ENCODE assay signal across 10 mouse cellular contexts in genomic region chr17:33493065-33493464, GRCm38 (mm10). TPM values are rescaled to one million over a fixed set of nuclear protein-coding genes. Genes with fewer than 3 reads are reported as not detected.
DNase-seq lines count a peak whose midpoint lies in the region; ATAC-seq and TF ChIP-seq lines count a peak whose summit lies in the region.
"Had no signal": no experiment of that assay in that cellular context is flagged by ENCODE, and none has a peak within 500 bp of the region (broad histone marks: within the 10 kb centered on the region; RNA-seq: fewer than 3 reads in every experiment).

No protein-coding gene starts in this region.

- H3K27ac ChIP-seq in forebrain, postnatal 0 days (ENCODE audit: low read depth, low read length), result no peak overlapping the region
- no peak overlapping the region for H3K27ac ChIP-seq in forebrain, embryonic 15.5 days (replicated peaks)
- no peak overlapping the region for H3K27ac ChIP-seq in testis, adult 2 months (ENCODE audit: control insufficient read depth, insufficient read depth, low read depth, low read length)
- H3K27ac ChIP-seq in lung, postnatal 0 days (ENCODE audit: low read length), result no peak overlapping the region
- H3K27ac ChIP-seq in thymus, adult 2 months (ENCODE audit: control insufficient read depth, insufficient read depth, low read length), result no peak overlapping the region
- H3K27ac ChIP-seq: embryonic facial prominence, embryonic 13.5 days; liver, embryonic 15.5 days had no signal

- no peak overlapping the region for H3K4me3 ChIP-seq in forebrain, postnatal 0 days (ENCODE audit: low read depth, low read length)
- H3K4me3 ChIP-seq in forebrain, embryonic 15.5 days, result no peak overlapping the region
- no peak overlapping the region for H3K4me3 ChIP-seq in testis, adult 2 months (ENCODE audit: control insufficient read depth, low read depth, low read length)
- no peak overlapping the region for H3K4me3 ChIP-seq in lung, postnatal 0 days (ENCODE audit: low read depth, low read length)
- H3K4me3 ChIP-seq in thymus, adult 2 months (ENCODE audit: control insufficient read depth, insufficient read depth, low read length), result no peak overlapping the region
- H3K4me3 ChIP-seq: embryonic facial prominence, embryonic 13.5 days; liver, embryonic 15.5 days had no signal

- no peaks in the 10 kb centered on the region for H3K4me1 ChIP-seq in forebrain, postnatal 0 days (ENCODE audit: insufficient read depth)
- 0 out of 2 replicates have a peak, but pooled peaks cover under 1% of the 10 kb centered on the region for H3K4me1 ChIP-seq in forebrain, embryonic 15.5 days
- no peaks in the 10 kb centered on the region for H3K4me1 ChIP-seq in testis, adult 2 months (ENCODE audit: control insufficient read depth, insufficient read depth, low read length)
- no peaks in the 10 kb centered on the region for H3K4me1 ChIP-seq in lung, postnatal 0 days (ENCODE audit: insufficient read depth, low read depth, low read length)
- no peaks in the 10 kb centered on the region for H3K4me1 ChIP-seq in thymus, adult 2 months (replicated peaks; ENCODE audit: control insufficient read depth, insufficient read depth, low read length)
- H3K4me1 ChIP-seq: embryonic facial prominence, embryonic 13.5 days; liver, embryonic 15.5 days had no signal

- no peak overlapping the region for H3K4me2 ChIP-seq in forebrain, postnatal 0 days (ENCODE audit: low read depth)
- H3K4me2 ChIP-seq in forebrain, embryonic 15.5 days (replicated peaks), result no peak overlapping the region
- H3K4me2 ChIP-seq in lung, postnatal 0 days (replicated peaks; ENCODE audit: low read depth, low read length), result no peak overlapping the region
- H3K4me2 ChIP-seq: embryonic facial prominence, embryonic 13.5 days; liver, embryonic 15.5 days had no signal

- no peak for TF ChIP-seq EP300 in lung, postnatal 0 days (IDR thresholded peaks at IDR 0.05)

- TF ChIP-seq CTCF in forebrain, postnatal 0 days (IDR thresholded peaks at IDR 0.05; ENCODE audit: low read depth), result peak; percentile 62
- peak; percentile 81; the same call in 1 of the 2 replicates for TF ChIP-seq CTCF in testis, adult 2 months (IDR thresholded peaks at IDR 0.05; ENCODE audit: control insufficient read depth, insufficient read depth, insufficient replicate concordance, low read depth, low read length)
- peak; percentile 87 for TF ChIP-seq CTCF in lung, postnatal 0 days (IDR thresholded peaks at IDR 0.05)
- no peak for TF ChIP-seq CTCF in thymus, adult 2 months (IDR thresholded peaks at IDR 0.05; ENCODE audit: borderline replicate concordance, control insufficient read depth, extremely low read depth, insufficient read depth, low read length, poor library complexity)

- H3K9ac ChIP-seq in forebrain, postnatal 0 days, result no peak overlapping the region
- H3K9ac ChIP-seq in forebrain, embryonic 15.5 days (replicated peaks), result no peak overlapping the region
- H3K9ac ChIP-seq in lung, postnatal 0 days (replicated peaks; ENCODE audit: low read depth), result no peak overlapping the region
- H3K9ac ChIP-seq: embryonic facial prominence, embryonic 13.5 days; liver, embryonic 15.5 days had no signal

- H3K36me3 ChIP-seq in forebrain, postnatal 0 days (ENCODE audit: insufficient read depth), result no peaks in the 10 kb centered on the region
- no peaks in the 10 kb centered on the region for H3K36me3 ChIP-seq in forebrain, embryonic 15.5 days
- H3K36me3 ChIP-seq in testis, adult 2 months (ENCODE audit: control insufficient read depth, insufficient read depth, low read length), result no peaks in the 10 kb centered on the region
- H3K36me3 ChIP-seq in lung, postnatal 0 days (ENCODE audit: insufficient read depth, low read length), result no peaks in the 10 kb centered on the region
- H3K36me3 ChIP-seq in thymus, adult 2 months (ENCODE audit: control insufficient read depth, insufficient read depth, low read length), result no peaks in the 10 kb centered on the region
- H3K36me3 ChIP-seq: embryonic facial prominence, embryonic 13.5 days; liver, embryonic 15.5 days had no signal

- no peaks in the 10 kb centered on the region for H3K9me3 ChIP-seq in forebrain, postnatal 0 days (ENCODE audit: low read length)
- no peaks in the 10 kb centered on the region for H3K9me3 ChIP-seq in forebrain, embryonic 15.5 days
- H3K9me3 ChIP-seq in lung, postnatal 0 days (ENCODE audit: low read length), result no peaks in the 10 kb centered on the region
- H3K9me3 ChIP-seq: embryonic facial prominence, embryonic 13.5 days; liver, embryonic 15.5 days had no signal

- no peak for TF ChIP-seq POLR2A in testis, adult 2 months (IDR thresholded peaks at IDR 0.05; ENCODE audit: control insufficient read depth, low read depth, low read length)
- TF ChIP-seq POLR2A in thymus, adult 2 months (IDR thresholded peaks at IDR 0.05; ENCODE audit: control insufficient read depth, extremely low read depth, insufficient read depth, low read length, poor library complexity), result no peak

- no peak for ATAC-seq in forebrain, postnatal 0 days
- no peak for ATAC-seq in forebrain, embryonic 15.5 days (replicated peaks)
- peak; percentile 86 for ATAC-seq in erythroblast, adult 5-6 weeks (replicated peaks; ENCODE audit: low FRiP score, poor library complexity, severe bottlenecking)
- ATAC-seq in lung, postnatal 0 days, result no peak

- WGBS in forebrain, postnatal 0 days, result 67% methylated on average over 6 of the region's 6 CpGs
- 68% methylated on average over 6 of the region's 6 CpGs for WGBS in forebrain, embryonic 15.5 days
- 71% methylated on average over 6 of the region's 6 CpGs for WGBS in lung, postnatal 0 days
- 74% methylated on average over 6 of the region's 6 CpGs for WGBS in thymus, adult 2 months

- H3K27me3 ChIP-seq in forebrain, postnatal 0 days (ENCODE audit: insufficient read depth, low read length), result no peaks in the 10 kb centered on the region
- no peaks in the 10 kb centered on the region for H3K27me3 ChIP-seq in forebrain, embryonic 15.5 days
- H3K27me3 ChIP-seq in testis, adult 2 months (ENCODE audit: control insufficient read depth, insufficient read depth, low read length), result no peaks in the 10 kb centered on the region
- no peaks in the 10 kb centered on the region for H3K27me3 ChIP-seq in lung, postnatal 0 days (replicated peaks; ENCODE audit: insufficient read depth, low read length)
- H3K27me3 ChIP-seq in thymus, adult 2 months (ENCODE audit: control insufficient read depth, insufficient read depth, low read length), result no peaks in the 10 kb centered on the region
- H3K27me3 ChIP-seq: embryonic facial prominence, embryonic 13.5 days; liver, embryonic 15.5 days had no signal

- DNase-seq in forebrain, postnatal 0 days, result no peak
- DNase-seq in testis, postnatal 10 days (ENCODE audit: low spot score), result no peak
- peak; percentile 35 for DNase-seq in lung, postnatal 0 days (ENCODE audit: low spot score)
- DNase-seq in thymus, adult 2 months, result peak; percentile 65
- DNase-seq in left cerebral cortex, adult 8-10 months (ENCODE audit: low spot score in 2 of 2), result no peak

RNA-seq across cellular contexts. Expression of gene Adamts10, which starts 30.9 kb away (rescaled TPM):
- 53.2 and 56.6 TPM in 2 replicates for total RNA-seq in forebrain, postnatal 0 days (2014; rRNA removed)
- polyA plus RNA-seq in forebrain, postnatal 0 days (2015; fragmentation: Nextera tagmentation; extraction: Ambion mirVana), result 12.3 and 20.3 TPM in 2 replicates
- polyA plus RNA-seq in forebrain, embryonic 15.5 days (2015; fragmentation: Nextera tagmentation; extraction: Ambion mirVana), result 37.8 and 40.7 TPM in 2 replicates
- 7.4 and 7.9 TPM in 2 replicates for polyA plus RNA-seq in testis, adult 2 months (2012; rRNA removed)
- total RNA-seq in erythroblast, adult 5-6 weeks (2015; ENCODE audit: low replicate concordance), result 4.6 and 5.2 TPM in 2 replicates
- 6.4 and 6.6 TPM in 2 replicates for total RNA-seq in erythroblast, adult 5-6 weeks (2017; ENCODE audit: low replicate concordance)
- polyA plus RNA-seq in lung, postnatal 0 days (2015; fragmentation: Nextera tagmentation; extraction: Ambion mirVana), result 79.8 and 90.6 TPM in 2 replicates
- 116 and 130 TPM in 2 replicates for polyA plus RNA-seq in thymus, adult 2 months (2012; rRNA removed)
- total RNA-seq in left cerebral cortex, adult 8-10 months (2022), result 10 to 100 TPM; 21.2 to 29.5 (median 26.3) TPM

Comparison
In these comparisons a context has a peak if more than half of its experiments do, and no peak if none do; other contexts are left out.
1. DNase-seq: peak in lung, postnatal 0 days (single experiment) and thymus, adult 2 months (single experiment); none in forebrain, postnatal 0 days (single experiment), testis, postnatal 10 days (single experiment) and left cerebral cortex, adult 8-10 months (0 of 2).